Mouse (Mus musculus): ENCODE measurements around the gene Stag2.

DNA sequence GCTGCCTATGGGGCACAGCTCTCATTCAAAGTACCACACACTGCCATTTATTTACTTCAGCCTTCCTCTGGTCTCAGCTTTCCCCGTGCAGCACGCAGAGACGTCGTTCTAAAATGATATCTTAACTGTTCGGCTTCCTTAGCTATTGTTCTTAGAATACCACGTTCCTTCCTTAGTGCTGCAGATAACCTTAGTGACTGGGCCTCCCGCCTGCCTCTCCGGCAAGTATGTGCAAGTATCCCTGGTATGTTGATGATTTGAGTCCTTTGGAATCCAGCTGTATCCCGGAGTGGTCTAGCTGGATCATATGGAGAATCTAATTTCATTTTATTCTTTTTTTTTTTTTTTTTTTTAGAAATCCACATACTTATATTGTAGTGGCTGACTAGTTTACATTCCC is 9.2 kb upstream of the Stag2 start:
- TF ChIP-seq CTCF (IDR thresholded peaks at IDR 0.05; ENCODE audit: borderline replicate concordance, insufficient read depth, low read depth, low read length) (no peak), POLR2A (IDR thresholded peaks at IDR 0.05; ENCODE audit: borderline replicate concordance, insufficient read depth, low read length) (no peak)

Measured in cerebellum, adult 2 months (tissue).